In the genomic region with DNA sequence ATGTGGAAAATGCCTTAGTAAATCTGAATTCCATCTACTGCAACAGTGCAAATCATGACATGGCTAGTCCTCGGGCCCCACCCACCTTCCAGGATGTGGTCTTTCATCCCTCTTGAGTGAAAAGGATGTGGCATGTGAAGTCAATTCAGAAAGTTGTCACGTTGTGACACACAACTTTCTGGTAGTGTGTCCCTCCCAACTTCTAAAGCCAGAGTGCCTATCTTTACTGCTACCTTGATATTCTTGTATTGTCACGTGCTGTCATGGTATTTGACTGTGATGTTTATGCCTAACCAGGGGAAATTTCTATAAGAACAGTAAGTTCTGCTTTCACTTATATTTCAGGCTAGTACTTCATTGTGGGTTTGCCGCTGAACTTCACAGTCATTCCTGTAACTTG, we compare ENCODE assay signal across 22 mouse cellular contexts.
DNase-seq lines count a peak whose midpoint lies in the region; ATAC-seq lines count a peak whose summit lies in the region.
"Had no signal": no experiment of that assay in that cellular context is flagged by ENCODE, and none has a peak within 500 bp of the region (broad histone marks: within the 10 kb centered on the region; RNA-seq: fewer than 3 reads in every experiment).

No protein-coding gene starts in this region.

- no peaks in the 10 kb centered on the region for H3K36me3 ChIP-seq in heart, embryonic 11.5 days (ENCODE audit: control insufficient read depth, insufficient read depth, low read length)
- H3K36me3 ChIP-seq: G1E; neural tube, embryonic 12.5 days had no signal

- WGBS in heart, embryonic 11.5 days (ENCODE audit: insufficient replicate concordance) = 76% methylated on average over 4 of the region's 4 CpGs

- H3K27ac ChIP-seq in heart, embryonic 11.5 days (ENCODE audit: low read depth, low read length) = no peak overlapping the region
- H3K27ac ChIP-seq: gastrocnemius, adult 2 months; hindbrain, embryonic 14.5 days; neural tube, embryonic 12.5 days had no signal

- ATAC-seq in megakaryocyte, adult 5-6 weeks (ENCODE audit: poor library complexity, severe bottlenecking) = peak; percentile 81
- no peak for ATAC-seq in heart, embryonic 11.5 days (replicated peaks; ENCODE audit: insufficient number of reproducible peaks, low FRiP score, low TSS enrichment)
- ATAC-seq: forebrain, embryonic 16.5 days; midbrain, embryonic 16.5 days had no signal

- H3K9ac ChIP-seq in heart, embryonic 11.5 days (ENCODE audit: low read depth, low read length) = no peak overlapping the region
- H3K9ac ChIP-seq: hindbrain, embryonic 14.5 days; neural tube, embryonic 12.5 days had no signal

- H3K4me2 ChIP-seq in heart, embryonic 11.5 days = no peak overlapping the region
- H3K4me2 ChIP-seq: hindbrain, embryonic 14.5 days; neural tube, embryonic 12.5 days had no signal

- DNase-seq in lung, postnatal 36 days = peak; percentile 6
- DNase-seq in lung, adult 18-20 months = no peak
- DNase-seq in 416B (ENCODE audit: low read depth) = peak; percentile 64
- DNase-seq in Muller cell, postnatal 12 days (ENCODE audit: inconsistent ontology term) = peak; percentile 16
- DNase-seq in urinary bladder, adult 2 months (ENCODE audit: low spot score) = no peak
- no peak for DNase-seq in kidney, postnatal 25 days
- DNase-seq: adrenal gland, adult 2 months; cerebellum, postnatal 25 days; gastrocnemius, adult 2 months; heart, adult 18-20 months; kidney, adult 18-20 months; kidney, postnatal 10 days; left cerebral cortex, postnatal 4 days; lung, adult 2 months had no signal

- H3K4me3 ChIP-seq in heart, embryonic 11.5 days (ENCODE audit: low read depth, low read length) = no peak overlapping the region
- H3K4me3 ChIP-seq: erythroblast, embryonic 14.5 days; gastrocnemius, adult 2 months; neural tube, embryonic 12.5 days had no signal

- H3K4me1 ChIP-seq in heart, embryonic 11.5 days (ENCODE audit: control insufficient read depth, insufficient read depth, low read length) = no peaks in the 10 kb centered on the region; the same call in 1 of the 2 replicates
- H3K4me1 ChIP-seq: neural tube, embryonic 12.5 days had no signal

- no peaks in the 10 kb centered on the region for H3K9me3 ChIP-seq in heart, embryonic 11.5 days (replicated peaks; ENCODE audit: control insufficient read depth, low read length)
- H3K9me3 ChIP-seq: G1E; neural tube, embryonic 12.5 days had no signal

- no peaks in the 10 kb centered on the region for H3K27me3 ChIP-seq in heart, embryonic 11.5 days (ENCODE audit: control insufficient read depth, insufficient read depth, low read length)
- H3K27me3 ChIP-seq: neural tube, embryonic 12.5 days had no signal

Comparison
In these comparisons a context has a peak if more than half of its experiments do, and no peak if none do; other contexts are left out.
1. DNase-seq: peak in lung, postnatal 36 days (single experiment), 416B (single experiment) and Muller cell, postnatal 12 days (single experiment); none in lung, adult 18-20 months (0 of 2), urinary bladder, adult 2 months (single experiment) and kidney, postnatal 25 days (0 of 2).